In genomic region chr3:153119142-153119541, GRCm38 (mm10) we compare ENCODE assay signal across 22 mouse cellular contexts.
"Had no signal": no experiment of that assay in that cellular context is flagged by ENCODE, and none has a peak within 500 bp of the region (broad histone marks: within the 10 kb centered on the region; RNA-seq: fewer than 3 reads in every experiment).

No protein-coding gene starts in this region.

- H3K27me3 ChIP-seq: kidney, embryonic 15.5 days; limb, embryonic 13.5 days; lung, embryonic 15.5 days; midbrain, embryonic 12.5 days; midbrain, embryonic 15.5 days; neural tube, embryonic 12.5 days; neural tube, embryonic 15.5 days had no signal

- H3K4me3 ChIP-seq: kidney, embryonic 15.5 days; limb, embryonic 10.5 days; limb, embryonic 13.5 days; lung, embryonic 15.5 days; midbrain, embryonic 12.5 days; midbrain, embryonic 15.5 days; neural tube, embryonic 12.5 days; neural tube, embryonic 15.5 days had no signal

- H3K27ac ChIP-seq: kidney, embryonic 15.5 days; limb, embryonic 10.5 days; limb, embryonic 13.5 days; lung, embryonic 15.5 days; midbrain, embryonic 12.5 days; midbrain, embryonic 15.5 days; neural tube, embryonic 12.5 days; neural tube, embryonic 15.5 days; stomach, postnatal 0 days had no signal

- H3K4me2 ChIP-seq: kidney, embryonic 15.5 days; limb, embryonic 13.5 days; lung, embryonic 15.5 days; midbrain, embryonic 12.5 days; midbrain, embryonic 15.5 days; neural tube, embryonic 12.5 days; neural tube, embryonic 15.5 days had no signal

- H3K36me3 ChIP-seq: kidney, embryonic 15.5 days; limb, embryonic 10.5 days; limb, embryonic 13.5 days; lung, embryonic 15.5 days; midbrain, embryonic 12.5 days; midbrain, embryonic 15.5 days; neural tube, embryonic 12.5 days; neural tube, embryonic 15.5 days had no signal

- DNase-seq: kidney, adult 11 months; kidney, adult 8-10 months; kidney, postnatal 10 days; kidney, postnatal 36 days; lung, adult 18-20 months; lung, postnatal 10 days; lung, postnatal 36 days; right cerebral cortex, adult 18-20 months; right cerebral cortex, postnatal 14 days; right cerebral cortex, postnatal 4 days; thymus, adult 2 months; thymus, postnatal 14 days; thymus, postnatal 4 days had no signal

- ATAC-seq: midbrain, embryonic 15.5 days had no signal

- H3K9ac ChIP-seq: kidney, embryonic 15.5 days; limb, embryonic 13.5 days; lung, embryonic 15.5 days; midbrain, embryonic 12.5 days; midbrain, embryonic 15.5 days; neural tube, embryonic 12.5 days; neural tube, embryonic 15.5 days had no signal

- H3K9me3 ChIP-seq: kidney, embryonic 15.5 days; limb, embryonic 10.5 days; limb, embryonic 13.5 days; lung, embryonic 15.5 days; midbrain, embryonic 12.5 days; midbrain, embryonic 15.5 days; neural tube, embryonic 12.5 days; neural tube, embryonic 15.5 days had no signal

- H3K4me1 ChIP-seq: kidney, embryonic 15.5 days; limb, embryonic 10.5 days; limb, embryonic 13.5 days; lung, embryonic 15.5 days; midbrain, embryonic 12.5 days; midbrain, embryonic 15.5 days; neural tube, embryonic 12.5 days; neural tube, embryonic 15.5 days had no signal
